Mouse (Mus musculus) adrenal gland, postnatal 4 days (tissue): Measurements from ENCODE around the gene Thsd1. TPM values are rescaled to one million over a fixed set of nuclear protein-coding genes. Genes with fewer than 3 reads are reported as not detected.

ENCODE experiments used
- DNase-seq, 2 experiments: peaks; one replicate each; pipeline ENCODE4 v3.0.0; 2021 to 2022; ENCODE audit warnings: low spot score in 2 of 2, mixed read lengths in 2 of 2
- long read RNA-seq, 2 experiments: library from polyadenylated mRNA; stranded (forward); transcript quantifications; one replicate each; pipeline ENCODE4 v2.0.0; 2021
- total RNA-seq, 2 experiments: library from RNA; stranded (reverse); gene quantifications; 2 replicates each; pipeline ENCODE4 v1.2.3; 2021

The Thsd1 gene
- total RNA-seq, result 1 to 10 TPM; 8.4 to 8.9 TPM
- long read RNA-seq, experiment 1, full-length matches to known transcripts, result 5 of 11 reads
- long read RNA-seq, experiment 1, partial matches to known transcripts, result 2 of 11 reads
- long read RNA-seq, experiment 1, other reads (novel, unspliced or antisense), result 4 of 11 reads
- long read RNA-seq, experiment 2, full-length matches to known transcripts, result 3 of 6 reads
- long read RNA-seq, experiment 2, partial matches to known transcripts, result 3 of 6 reads
- long read RNA-seq, experiment 2, other reads (novel, unspliced or antisense), result 0 of 6 reads

DNA sequence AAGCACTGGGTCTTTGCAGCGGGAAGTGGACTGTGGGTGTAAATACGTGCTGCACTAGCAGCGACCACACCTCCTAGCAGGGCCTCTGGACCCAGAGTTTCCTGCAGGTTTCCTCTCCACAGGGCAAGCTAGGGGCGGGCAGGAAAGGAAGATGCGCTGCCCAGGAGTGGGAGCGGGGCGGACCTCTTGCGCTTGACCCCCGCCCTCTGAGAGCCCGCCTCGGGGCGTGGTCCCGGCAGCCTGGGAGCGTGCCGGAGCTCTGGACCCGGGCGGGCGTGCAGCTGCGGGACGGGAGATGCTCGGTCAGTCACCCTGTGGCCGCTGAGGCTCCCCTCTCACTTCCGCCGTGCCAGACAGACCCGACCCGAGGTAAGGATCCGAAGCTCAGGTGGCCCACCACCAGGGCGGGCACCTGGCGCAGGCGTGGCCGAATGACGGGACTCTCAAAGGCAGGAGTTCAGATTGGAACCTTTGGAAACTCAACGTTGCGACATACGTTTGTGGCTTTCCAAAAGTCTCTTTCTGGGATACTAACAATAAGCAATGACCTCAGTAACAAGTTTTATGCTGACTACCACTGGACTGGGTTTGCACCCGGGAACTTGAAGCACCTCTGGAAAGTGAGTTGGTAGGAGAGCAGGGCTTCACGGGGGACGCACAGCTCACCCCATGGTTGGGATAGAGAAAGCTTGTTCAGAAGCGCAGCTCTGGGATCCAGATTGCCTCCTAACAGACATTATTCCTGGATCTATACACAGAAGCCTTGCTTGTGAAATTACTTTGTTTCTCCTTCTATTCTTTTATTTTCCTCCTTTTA, at the start of gene Thsd1:
Thsd1 (plus strand) TSS at position 253 of the 817 bp plus-strand sequence.
- DNase-seq, result peak in 1 of 2 experiments; percentile 43

DNA sequence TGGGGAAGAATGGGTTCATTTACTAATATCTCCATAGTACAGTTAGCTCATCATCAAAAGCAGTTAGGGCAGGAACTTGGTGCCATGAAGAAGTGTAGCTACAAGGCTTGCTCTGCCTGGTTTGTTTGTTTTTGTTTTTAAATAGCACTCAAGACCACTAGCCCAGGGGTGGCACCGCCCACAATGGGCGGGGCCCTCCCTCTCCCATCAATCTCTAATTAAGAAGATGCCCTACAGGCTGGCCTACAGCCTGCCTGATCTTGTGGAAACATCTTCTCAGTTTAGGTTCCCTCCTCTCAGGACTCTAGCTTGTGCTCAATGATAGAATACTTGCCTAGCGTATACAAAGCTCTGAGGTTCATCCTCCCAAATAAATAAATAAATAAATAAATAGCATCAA, 42.2 kb upstream of the Thsd1 start:
- DNase-seq, result no peak

DNA sequence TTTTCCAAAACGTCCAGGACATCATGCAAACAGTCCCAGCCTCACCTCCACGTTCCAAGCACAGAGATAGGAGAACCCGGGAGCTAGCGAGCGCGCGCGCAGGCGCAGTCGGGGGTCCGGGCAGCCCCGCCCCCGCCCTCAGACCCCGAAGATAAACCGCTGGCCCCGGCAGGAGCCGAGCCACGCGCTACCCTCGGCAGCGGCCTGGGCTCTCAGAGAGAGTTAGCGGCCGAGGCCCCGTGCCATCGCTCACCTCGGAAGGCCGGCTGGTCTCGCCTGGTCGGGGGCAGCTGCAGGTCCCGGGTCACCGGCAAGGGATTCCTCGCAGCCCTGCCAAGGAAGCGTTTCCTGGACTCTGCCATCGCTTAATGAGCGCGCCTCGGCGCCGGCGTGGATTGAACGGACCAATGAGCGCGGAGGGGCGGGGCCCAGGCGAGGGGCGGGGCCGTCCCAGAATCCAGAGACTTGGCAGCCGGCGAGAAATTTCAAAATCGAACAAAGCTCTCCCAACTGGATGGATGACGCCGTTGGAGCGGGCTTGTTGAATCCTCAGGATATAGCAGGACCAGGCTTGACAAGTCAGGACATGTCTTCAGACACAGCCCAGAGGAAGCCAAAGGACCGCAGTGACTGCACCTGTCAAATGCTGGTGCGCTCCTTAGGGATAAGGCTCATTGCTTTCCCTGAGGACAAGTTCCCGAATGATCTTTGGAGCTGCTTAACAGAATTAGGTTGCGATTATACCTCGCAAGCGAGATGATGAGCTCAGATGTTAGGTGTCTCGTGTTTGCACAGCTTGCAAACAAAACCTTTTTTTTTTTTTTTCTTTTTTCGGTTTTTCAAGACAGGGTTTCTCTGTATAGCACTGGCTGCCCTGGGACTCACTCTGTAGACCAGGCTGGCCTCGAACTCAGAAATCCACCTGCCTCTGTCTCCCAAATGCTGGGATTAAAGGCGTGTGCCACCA, 41.4 kb upstream of the Thsd1 start, which contains the start of gene Ckap2:
Ckap2 (minus strand) TSS at position 389 of the 967 bp plus-strand sequence.
- peak; percentile 89 to 91 for DNase-seq

DNA sequence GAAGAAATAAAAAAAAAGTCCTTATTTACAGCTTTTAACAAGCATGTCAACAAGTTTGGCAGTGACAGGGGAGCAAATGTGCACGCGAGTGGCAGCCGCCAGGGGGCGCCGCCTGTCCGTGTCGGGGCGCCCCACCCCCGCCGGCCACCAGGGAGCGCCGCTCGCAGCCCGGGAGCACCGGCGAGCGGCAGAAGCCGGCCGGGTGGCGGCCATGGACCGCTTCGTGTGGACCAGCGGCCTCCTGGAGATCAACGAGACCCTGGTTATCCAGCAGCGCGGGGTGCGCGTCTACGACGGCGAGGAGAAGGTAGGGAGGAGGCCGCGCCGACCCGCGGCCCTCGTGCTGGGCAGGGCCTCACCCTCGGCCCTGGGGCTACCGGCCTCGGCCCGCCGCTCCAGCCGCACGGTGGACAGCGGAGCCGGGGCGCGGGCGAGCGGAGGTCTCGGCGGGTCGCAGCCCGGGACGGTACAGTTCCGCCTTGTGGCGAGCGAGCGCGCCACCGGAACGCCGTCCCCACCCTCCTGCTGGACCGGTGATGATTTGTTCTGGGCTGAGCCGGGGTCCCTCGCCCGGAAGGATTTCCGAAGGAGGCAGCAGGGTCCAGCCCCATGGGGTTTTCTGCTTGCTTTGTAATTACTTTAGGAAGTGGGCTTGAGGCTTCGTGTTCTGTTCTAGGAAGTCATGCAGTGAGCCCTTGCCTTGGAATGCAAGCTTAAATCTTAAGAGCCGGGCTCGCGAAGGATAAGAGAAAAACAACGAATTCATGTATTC, 34.3 kb upstream of the Thsd1 start, which contains the start of gene Vps36:
Vps36 (plus strand) TSS at position 150 of the 772 bp plus-strand sequence.
- peak; percentile 82 to 84 for DNase-seq

DNA sequence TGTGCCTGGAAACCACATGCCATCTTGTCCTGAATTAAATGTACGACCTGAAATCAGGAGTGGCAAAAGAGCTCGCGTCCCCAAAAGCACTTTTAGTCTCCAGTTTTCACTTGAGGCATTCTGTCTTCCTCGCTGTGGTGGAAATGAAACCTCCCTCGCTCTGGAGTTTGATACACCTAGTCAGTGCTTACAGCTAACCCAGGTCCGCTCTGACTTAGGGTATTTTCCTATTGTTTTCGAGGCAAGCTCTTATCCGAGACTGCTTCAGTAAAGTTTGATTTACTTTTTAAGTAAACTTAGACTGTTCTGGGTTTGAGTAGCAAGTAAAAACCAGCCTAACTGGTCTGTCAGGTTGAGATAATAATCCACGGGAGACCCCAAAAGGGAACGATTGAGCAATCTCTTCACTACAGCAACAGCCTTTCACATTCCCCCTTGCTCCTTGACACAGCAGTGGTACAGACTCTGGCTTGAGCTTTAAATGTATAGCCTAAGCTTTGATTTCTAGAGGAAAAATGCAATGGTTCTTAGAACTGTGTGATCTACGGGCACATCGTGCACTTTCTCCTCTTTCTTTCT, 33.6 kb upstream of the Thsd1 start:
- no peak for DNase-seq

DNA sequence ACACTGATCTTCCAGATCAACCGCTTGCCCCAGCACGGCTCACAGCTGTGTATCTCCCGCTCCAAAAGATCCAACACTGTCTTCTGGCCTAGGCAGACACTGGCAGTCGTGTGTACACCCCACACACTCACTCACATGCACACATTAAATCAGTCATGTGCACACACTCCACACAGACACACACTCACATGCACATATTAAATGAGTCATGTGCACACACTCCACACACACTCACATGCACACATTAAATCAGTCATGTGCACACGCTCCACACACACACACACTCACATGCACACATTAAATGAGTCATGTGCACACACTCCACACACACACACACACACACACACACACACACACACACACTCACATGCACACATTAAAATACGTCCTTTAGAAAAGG, 29.2 kb upstream of the Thsd1 start:
- DNase-seq, result no peak

DNA sequence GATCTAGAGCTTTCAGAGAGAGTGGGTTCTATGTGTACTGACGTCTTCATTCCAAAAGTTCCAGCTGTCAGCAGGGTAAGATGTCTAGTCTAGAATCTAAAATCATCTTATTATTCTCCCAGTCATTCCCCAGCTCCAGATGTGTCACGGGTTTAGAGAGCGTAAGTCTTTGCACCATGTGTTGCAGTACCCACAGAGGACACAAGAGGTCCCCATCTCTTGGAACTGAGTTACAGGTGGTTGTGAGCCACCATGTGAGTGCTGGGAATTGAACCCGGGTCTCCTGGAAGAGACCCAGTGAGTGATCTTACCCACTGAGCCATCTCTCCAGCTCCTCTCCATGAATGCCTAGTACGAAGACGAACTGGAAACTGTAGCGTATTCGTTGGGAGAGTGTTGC, 27.6 kb upstream of the Thsd1 start:
- no peak for DNase-seq

DNA sequence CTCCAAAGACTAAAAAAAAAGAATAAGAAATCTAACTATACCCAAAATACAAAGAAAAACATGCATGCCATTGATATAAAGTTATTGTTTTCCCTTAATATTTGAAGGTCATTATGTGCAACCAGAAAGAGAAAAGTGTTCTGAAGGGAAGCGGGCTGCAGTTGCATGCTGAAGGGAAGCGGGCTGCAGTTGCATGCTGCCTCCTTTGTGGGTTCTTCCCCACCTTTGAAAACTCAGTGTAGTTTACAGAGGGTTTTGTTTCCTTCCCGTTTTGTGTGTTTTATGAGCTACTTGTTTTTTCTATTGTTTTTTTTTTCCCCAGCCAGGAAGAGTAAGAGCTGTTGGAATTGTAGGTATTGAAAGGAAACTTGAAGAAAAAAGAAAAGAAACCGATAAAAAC, 19.6 kb upstream of the Thsd1 start:
- DNase-seq, result no peak

DNA sequence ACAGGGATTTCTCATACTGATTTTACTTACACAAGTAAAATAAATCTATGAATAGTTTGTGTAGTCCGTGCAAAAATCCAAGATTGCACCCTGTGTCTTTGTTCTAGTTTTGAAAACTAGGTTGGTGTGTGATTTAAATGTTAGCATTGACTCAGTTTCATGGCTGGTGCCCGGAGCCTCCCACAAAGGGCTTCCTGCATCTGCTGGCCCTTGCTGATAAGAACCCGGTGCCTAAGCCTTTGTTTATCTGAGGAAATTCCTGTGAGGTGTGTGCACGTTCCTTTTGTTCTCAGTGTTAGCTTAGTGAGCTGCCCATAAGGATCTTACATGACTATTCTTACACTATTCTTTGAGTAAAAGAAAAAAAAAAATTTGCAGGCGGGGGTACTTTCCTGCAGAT, 18.1 kb upstream of the Thsd1 start:
- no peak for DNase-seq

DNA sequence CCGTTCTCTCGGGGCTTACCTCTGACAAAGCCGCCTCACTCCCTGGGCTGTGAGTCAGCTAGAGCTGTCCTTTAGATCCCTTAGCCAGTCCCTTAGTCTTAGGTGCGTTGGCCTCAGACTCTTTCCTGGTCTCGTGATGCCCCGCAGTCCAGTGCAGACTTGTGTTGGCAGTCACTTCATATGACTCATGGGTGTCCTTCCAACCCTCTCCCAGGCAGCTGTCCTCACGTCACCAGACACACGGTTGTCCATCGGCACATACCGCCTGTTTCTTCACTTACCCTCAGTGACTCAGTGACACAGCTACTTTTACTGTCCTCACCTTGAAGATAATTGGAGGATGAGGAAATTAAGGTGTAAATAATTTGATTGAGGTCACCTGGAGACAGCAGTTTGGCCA, 12.3 kb upstream of the Thsd1 start:
- peak in 1 of 2 experiments; percentile 18 for DNase-seq

DNA sequence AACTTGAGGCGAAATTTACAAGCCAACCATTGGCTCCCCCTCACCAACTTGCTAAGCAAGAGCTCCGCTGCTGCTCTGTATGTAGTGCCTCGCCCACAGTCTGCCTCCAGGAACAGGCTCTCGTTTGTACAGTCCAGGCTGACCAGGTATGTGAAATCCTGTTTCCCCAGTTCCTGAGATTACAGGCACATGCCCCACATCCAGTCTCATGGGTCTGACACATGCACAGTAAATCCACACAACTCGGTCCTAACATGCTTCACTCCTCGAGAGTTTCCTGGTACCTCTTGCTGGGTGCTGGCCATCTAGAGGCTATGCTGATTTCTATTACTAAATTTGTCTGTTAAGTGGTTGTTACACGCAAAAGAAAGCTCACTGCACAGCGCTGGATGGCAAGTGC, 752 bp upstream of the Thsd1 start:
- DNase-seq, result no peak

DNA sequence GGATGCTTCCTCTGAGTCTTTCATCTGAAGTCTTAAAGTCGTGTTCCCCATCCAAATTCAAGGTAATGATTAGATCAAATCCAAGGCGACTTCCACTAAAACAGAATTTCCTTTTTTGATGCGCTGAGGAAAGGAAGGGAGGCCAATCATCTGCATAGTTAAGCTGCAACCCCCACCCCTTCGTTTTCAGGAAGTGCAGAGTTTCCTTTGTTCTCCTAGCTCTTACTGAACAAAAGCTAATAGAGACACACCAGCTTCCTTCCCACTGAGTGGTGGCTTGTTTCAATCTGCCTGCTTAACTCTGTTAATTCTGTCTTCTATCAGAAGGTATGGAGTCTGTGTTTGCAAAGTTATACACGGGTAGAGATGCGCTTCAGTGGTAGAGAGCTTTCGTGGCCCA, 1.5 kb downstream of the Thsd1 start:
- no peak for DNase-seq

DNA sequence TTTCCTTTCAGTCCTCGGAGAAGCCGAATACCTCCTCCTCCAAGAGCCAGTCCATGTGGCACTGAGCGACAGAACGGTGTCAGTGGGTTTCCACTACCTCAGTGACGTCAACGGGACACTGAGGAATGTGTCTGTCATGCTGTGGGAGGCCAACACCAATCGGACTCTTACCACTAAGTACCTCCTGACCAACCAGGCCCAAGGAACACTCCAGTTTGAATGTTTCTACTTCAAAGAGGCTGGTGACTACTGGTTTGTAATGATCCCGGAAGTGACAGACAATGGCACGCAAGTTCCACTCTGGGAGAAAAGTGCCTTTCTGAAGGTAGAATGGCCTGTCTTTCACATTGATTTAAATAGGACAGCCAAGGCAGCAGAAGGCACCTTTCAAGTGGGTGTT, 15.9 kb downstream of the Thsd1 start:
- DNase-seq, result no peak

DNA sequence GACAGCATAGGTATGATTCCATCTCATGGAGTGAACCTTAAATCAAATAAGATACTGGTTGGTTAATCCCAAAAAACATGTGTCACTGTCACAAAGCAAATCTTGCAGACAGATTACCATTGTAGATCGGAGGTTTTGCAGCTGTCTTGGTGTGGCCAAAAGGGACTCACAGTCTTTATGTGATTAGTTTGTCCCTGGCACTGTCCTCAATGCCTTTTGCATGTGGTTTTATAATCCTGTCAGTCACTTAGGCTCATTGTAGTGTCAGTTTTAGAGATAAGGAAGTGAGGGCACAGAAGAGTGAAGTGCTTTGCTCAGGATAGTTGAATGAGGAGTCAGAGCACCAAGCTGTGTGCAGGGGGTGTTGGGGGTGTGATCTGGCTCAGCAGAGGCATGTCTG, 18.6 kb downstream of the Thsd1 start:
- DNase-seq, result no peak

DNA sequence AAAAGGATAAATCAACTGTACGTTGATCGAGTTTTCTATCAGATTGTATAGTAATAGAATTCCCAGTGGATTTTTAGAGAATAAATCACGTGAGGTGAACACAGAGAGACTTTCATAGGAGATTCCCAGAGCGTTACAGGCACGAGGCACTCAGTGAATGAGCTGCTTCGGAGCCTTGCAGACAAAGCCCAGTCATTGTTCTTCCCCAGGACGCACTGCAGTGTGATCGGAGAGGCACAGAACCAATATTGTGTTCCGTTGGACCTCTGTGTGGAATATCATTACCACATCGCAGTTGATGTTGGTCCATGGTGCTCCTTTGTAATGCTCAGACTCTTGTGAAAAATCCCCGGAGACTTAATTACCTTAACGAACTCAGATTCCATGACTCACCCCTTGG, 20.8 kb downstream of the Thsd1 start:
- DNase-seq, result no peak

DNA sequence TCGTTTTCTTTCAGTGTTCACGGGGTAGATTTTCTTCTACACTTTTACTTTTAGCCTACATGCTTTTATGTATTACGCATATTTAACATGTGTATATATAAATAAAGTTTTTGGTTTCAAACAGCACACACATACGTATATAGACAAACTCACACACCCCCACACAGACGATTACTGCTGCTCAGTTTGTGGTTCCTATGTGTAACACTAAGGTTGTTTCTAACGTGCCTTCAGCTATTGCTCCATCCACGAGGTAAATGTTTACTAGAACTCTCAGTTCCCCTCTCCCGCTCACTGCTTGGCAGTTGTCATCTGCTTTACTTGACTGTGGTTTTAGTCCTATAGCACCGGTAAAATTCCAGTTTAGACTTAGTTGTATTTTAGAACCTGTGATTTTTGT, 22.0 kb downstream of the Thsd1 start:
- no peak for DNase-seq

DNA sequence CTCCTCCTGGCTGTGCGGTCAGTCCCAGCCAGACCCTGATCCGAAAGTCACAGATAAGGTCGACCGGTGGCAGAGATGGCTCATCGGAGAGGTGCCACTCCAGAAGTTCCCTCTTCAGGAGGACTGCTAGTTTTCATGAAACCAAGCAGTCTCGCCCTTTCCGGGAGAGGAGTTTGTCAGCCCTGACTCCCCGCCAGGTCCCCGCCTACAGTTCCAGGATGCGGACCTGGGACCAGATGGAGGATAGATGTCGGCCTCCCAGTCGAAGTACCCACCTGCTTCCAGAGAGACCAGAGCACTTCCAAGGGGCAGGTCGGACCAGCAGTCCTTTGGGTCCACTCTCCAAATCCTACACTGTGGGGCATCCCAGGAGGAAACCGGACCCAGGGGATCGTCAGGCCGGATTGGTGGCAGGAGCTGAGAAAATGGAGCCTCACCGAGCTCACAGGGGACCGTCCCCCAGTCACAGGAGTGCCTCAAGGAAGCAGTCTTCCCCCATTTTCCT, 31.9 kb downstream of the Thsd1 start:
- no peak for DNase-seq

DNA sequence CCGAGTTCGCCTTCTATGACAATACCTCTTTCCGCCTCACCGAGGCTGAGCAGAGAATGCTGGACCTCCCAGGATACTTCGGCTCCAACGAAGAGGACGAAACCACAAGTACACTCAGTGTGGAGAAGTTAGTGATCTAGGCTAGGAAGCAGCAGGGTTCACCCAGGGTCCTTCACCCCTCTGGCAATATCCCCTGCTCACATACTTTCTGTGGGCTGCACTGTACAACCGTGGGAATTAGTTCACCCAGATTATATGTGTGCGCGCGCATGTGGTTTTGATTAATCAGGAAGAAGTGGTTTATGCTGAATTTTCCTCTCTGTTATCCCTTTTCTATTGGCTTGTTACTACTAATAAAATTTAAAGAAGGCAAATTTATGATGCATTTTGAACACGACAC, 32.4 kb downstream of the Thsd1 start:
- DNase-seq, result no peak

DNA sequence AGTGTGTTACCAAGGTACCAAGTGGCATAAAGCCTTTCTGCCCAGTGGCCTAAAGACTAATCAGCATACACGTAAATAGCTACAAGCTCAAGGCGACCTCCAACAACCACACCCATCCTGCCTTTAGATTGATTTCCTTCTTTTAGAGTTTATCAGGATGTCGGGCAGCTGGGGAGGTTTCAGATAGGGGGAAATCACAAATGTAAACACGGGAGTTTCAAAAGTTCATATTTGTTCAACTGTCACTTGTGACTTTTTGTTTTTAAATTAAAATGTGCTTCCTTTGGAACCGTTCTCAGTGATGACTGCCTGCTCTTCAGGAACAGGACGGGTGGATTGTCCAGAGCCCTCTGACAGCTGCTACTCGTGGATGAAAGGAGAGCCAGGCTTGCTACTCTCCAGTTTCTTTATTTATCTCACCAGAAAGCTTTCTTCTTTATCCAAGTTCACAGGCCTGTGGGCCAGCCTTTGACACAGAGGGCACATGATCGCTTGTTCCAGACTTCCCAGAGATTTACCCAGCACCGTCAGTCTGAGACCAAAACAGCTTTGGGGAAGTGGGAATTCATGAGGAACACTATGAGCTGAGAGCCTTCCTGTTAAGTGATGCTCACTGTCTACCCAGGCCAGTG, 33.1 kb downstream of the Thsd1 start:
- DNase-seq, result no peak

DNA sequence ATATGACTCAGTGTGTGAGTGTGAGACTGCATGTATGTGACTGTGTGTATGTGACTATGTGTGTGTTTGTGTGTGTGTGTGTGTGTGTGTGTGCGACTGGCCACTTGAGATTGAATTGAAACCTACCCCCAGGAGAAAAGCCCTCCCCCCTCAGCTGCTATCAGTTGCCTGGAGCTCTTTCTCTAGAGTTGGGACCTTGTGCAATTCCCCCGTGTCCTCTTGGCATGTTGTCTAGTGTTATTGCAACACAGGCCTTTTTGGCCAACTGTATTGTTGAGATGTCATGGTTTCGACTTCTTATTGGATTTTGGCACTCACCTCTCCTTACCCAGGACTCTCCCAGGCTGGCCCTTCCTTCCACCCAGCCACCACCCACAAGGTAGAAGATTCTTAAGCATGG, 35.2 kb downstream of the Thsd1 start:
- no peak for DNase-seq
